Mouse (Mus musculus): Measurements from ENCODE around the gene Zfp174.

Zfp174 gene

DNA sequence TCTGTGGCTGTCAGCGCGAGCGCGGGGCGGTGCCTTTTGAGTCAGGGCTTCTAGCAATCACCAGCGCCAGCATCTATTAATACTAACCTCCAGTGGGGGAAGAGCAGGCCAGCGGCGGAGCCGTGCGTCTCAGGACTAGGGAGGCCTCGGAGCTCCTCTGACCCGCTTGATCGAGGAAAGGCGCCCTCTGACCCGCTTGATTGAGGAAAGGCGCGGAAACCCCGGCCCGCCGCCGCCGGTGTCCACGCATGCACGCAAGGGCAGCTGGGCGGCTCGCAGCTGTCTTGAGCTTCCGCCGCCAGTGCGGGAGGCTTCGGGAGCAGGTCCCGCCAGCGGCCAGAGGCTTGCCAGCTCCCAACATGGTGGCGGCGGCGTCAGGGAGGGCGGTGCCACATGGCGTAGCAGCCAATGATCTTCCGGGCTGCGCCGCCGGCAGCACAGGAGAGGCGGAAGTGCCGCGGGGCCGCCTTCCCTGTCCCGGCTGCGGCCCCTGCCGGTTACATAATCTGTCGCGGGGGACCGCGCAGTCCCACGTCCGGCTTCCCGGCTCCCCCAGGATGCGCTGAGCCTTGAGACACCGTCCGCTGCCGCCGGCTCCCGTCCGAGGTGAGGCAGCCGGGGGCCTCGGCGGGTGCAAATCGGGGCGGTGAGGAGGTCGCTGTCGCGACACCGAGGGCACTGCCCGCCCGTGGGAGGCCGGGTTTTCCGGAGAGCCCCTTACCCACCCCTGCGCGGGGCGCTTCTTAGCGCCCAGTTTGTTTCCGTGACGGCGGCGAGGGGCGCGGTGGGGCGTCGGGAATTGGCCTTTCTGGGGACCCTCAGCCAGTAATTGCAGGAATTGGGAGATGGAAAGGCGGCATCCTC, 37.4 kb downstream of the Zfp174 start, which contains the start of the genes Zfp597 and Gm20695:
Zfp597 (minus strand) TSS at position 361 of the 864 bp plus-strand sequence.
Gm20695 (plus strand) TSS at position 448 of the 864 bp plus-strand sequence.
- DNase-seq, result peak; percentile 92

DNA sequence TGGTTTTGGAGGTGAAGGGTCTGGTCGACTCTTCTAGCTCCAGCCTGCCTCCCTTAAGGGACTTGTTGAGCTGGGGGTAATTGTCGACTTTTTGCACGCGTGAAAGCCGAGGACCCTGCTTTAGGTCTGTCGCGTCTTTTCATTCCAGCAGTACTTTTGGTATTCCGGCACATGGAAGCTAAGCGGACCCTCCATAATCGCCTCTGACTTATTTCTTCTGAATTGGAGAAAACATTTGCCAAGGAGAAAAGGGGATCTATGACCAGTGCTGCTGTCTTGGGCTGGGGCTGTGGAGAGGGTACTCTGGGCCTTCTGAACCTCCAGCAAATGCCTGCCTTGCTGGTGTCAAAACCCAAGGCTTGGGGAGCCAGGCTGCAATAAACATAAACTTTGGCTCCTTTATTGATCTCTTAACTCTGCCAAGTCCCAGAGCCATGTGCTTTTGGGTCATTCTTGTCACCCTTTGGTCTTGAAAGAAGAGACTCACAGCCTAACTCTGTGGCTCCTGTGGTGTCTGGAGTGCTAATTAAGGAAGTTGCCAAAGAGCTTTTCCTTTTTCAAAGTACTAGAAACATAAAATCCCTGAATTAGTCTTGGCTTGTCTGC, 38.1 kb downstream of the Zfp174 start:
- DNase-seq, result no peak

DNA sequence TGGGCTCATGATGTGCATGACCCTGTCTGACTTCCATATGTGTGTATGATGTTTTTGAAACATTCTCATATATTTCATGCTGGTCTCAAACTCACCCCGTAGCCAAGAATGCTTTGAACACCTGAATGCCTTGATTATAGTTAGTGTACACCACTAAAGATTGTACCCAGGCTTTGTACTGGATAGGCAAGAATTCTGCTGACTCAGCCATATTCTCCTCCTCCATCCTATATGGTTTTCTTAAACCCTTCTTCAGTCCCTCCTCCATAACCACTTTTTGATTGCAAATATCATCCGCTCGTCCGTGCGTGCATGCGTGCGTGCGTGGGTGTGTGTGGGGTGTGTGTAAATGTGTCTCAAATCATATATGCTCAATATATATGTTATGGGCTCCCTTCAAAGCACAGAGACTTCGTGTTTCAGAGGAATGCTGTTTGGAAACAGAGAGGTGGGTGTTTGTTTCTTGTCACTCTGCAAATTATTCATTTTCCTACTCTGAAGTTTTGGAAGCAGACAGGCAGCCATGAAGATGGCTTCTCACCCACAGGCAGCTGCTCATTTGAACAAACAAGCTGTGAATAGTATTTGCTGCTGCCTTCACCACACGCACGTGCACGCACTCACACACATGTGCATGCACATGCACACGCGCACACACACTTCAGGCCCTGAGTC, 44.7 kb downstream of the Zfp174 start:
- no peak for DNase-seq

DNA sequence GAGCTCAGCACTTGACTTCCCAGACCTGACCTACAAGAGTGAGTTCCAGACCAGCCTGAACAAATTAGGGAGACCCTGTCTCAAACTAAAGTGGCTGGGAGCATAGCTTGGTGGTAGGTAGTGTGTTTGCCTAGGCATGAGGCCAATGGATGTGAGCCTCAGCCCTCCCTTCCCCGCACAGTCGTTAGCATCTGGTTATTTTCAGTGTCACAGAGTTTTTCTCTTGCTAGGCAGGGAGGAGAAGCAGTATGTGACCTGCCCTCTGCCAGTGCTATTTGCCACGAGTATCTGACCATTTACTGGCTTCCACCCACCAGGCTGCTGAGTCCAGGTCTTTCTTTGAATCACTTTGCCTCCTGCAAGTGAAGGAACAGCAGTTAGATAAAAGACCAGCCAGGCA, 46.7 kb downstream of the Zfp174 start:
- DNase-seq, result no peak

DNA sequence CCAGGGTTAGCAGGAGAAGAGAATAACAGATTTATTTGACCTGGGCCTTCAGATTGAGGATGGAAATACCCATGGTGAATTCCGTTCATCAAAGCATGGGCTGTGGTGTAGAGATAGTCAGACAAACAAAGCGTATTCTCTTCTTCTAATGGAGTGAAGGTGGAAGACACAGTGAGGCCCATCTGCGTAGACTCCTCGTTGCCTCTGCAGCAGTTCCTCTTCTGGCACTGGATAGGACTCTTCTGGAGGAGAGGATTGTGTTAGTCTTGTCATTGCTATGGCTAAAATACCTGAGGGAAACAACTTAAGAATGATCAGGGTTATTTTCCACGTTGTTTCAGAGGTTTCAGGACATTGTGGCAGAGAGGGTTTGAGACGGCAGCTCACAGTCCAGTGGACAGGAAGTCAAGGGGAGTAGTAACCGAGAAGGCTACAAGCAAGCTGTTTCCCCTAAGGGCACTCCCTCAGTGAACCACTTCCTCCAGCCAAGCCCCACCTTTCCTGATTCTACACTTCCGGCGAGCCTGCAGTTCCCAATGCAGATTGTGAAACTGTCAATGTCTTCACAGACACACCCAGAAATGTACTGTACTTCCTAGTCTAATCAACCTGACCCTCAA, 48.2 kb downstream of the Zfp174 start:
- DNase-seq, result no peak

DNA sequence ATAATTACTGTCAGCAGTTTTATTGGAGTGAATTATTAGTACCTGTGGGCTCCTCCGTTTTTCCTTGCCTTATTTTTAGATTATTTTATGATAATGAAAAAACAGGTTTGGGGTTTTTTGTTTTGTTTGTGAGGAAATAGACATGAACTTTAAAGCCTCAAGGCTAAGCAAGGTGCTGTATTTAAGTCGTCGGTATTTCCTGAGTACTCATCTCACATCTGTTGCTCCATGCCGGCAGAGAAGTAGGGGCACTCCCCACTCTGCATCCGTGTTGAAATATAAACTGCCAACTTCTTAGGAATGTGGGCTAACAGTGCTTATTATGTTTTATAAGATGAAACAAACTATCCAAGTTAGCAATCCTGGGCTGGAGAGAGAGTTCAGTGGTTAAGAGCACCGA, 49.0 kb downstream of the Zfp174 start:
- no peak for DNase-seq

DNA sequence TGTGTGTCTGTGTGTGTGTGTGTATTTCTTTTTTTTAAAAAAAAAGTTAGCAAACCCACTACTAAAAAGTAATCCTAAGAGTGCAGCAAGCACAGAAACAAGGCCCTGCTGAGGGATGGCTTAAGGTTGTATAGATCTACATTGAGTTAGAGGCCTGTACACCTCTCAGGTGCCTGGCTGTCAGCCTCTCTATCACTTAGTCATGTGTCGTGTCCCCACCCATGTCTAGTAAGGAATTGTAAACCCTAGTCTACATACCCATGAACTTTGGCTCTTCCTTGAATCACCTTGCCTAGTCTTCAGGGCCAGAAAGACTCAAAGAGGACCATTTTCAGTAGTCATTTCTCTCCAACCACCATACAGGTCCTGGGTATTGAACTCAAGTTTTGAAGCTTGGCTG, 49.5 kb downstream of the Zfp174 start:
- no peak for DNase-seq

DNA sequence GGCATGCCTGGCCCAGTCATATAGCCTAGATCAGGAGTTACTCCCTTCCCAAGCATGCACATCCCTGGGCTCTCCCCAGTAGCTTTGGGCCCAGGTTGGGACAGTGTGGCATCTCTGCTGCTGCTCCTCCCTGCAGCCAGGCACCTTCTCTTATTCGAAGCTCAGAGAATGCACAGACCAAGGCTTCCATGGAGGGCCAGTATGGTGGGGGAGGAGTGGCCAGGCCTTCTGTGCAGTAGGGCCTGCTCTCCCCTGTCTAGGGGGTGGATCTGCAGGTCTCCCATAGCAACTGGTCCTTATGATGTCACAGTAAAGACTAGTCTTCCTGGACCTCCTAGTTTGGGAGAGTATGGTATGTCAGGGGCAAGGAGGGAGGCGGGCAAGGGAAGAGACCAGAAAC, 60.4 kb downstream of the Zfp174 start:
- DNase-seq, result no peak

Measured in cerebellum, adult 8-10 months (tissue).